Mouse (Mus musculus) limb, embryonic 10.5 days (tissue): ENCODE measurements around the gene Spata48. TPM values are rescaled to one million over a fixed set of nuclear protein-coding genes. Genes with fewer than 3 reads are reported as not detected.
A peak's percentile ranks its signal among the peaks of the same experiment; 100 is the strongest.

ENCODE experiments used
- DNase-seq: peaks from one replicate; pipeline ENCODE4 v3.0.0-alpha.2; 2017; ENCODE audit warnings: low spot score
- H3K27ac ChIP-seq: fragments of 300-500 bp; sonication (generic); 2 replicates; pipeline ENCODE4 v1.5.1; 2016; ENCODE audit warnings: mild to moderate bottlenecking
- H3K27me3 ChIP-seq: fragments of 300-500 bp; sonication (generic); 2 replicates; pipeline ENCODE4 v1.6.1; 2016; ENCODE audit warnings: low read depth, mild to moderate bottlenecking; ENCODE audit not compliant: poor library complexity, severe bottlenecking
- H3K36me3 ChIP-seq: fragments of 300-500 bp; sonication (generic); 2 replicates; pipeline ENCODE4 v1.6.1; 2016; ENCODE audit warnings: mild to moderate bottlenecking, moderate library complexity
- H3K4me1 ChIP-seq: fragments of 300-500 bp; sonication (generic); 2 replicates; pipeline ENCODE4 v1.6.1; 2016
- H3K4me3 ChIP-seq: fragments of 300-500 bp; sonication (generic); 2 replicates; pipeline ENCODE4 v1.5.1; 2016; ENCODE audit warnings: mild to moderate bottlenecking, moderate library complexity
- H3K9me3 ChIP-seq: fragments of 300-500 bp; sonication (generic); replicated peaks from 2 replicates; pipeline ENCODE4 v1.6.1; 2016; ENCODE audit warnings: mild to moderate bottlenecking
- WGBS: fragments of 180-500 bp; shearing (Covaris S2); methylation state at CpG from one replicate; pipeline ENCODE4 v1.1.7; 2016; 5-methylcytosine and 5-hydroxymethylcytosine counted together
- polyA plus RNA-seq: library from polyadenylated mRNA; unstranded; fragments of >200 nt; fragmentation: Nextera tagmentation; extraction: Ambion mirVana; gene quantifications from 2 replicates; pipeline ENCODE4 v1.2.1, GENCODE M21; 2016

Gene Spata48
- polyA plus RNA-seq, 1 experiment from 2014 or later, result 2.4 TPM

GRCm38 (mm10) chr11:11555563-11555962 lies 93.7 kb downstream of the Spata48 start:
- Histone ChIP-seq H3K27ac (no peak overlapping the region), H3K4me1 (no peaks in the 10 kb centered on the region), H3K9me3 (no peaks in the 10 kb centered on the region), H3K27me3 (no peaks in the 10 kb centered on the region), H3K4me3 (no peak overlapping the region), H3K36me3 (no peaks in the 10 kb centered on the region)
- WGBS, result 80% methylated on average over 8 of the region's 8 CpGs
- no peak for DNase-seq

GRCm38 (mm10) chr11:11556186-11556585 lies 94.3 kb downstream of the Spata48 start:
- no peak for DNase-seq
- no peaks in the 10 kb centered on the region for H3K27me3 ChIP-seq
- WGBS, result 93% methylated on average over 1 of the region's 1 CpGs
- H3K9me3 ChIP-seq, result no peaks in the 10 kb centered on the region
- no peak overlapping the region for H3K4me3 ChIP-seq
- no peaks in the 10 kb centered on the region for H3K36me3 ChIP-seq
- no peak overlapping the region for H3K27ac ChIP-seq
- no peaks in the 10 kb centered on the region for H3K4me1 ChIP-seq

- H3K9me3 ChIP-seq, result no peaks in the 10 kb centered on the region
- H3K4me3 ChIP-seq, result no peak overlapping the region
- 49% methylated on average over 11 of the region's 11 CpGs for WGBS
- no peaks in the 10 kb centered on the region for H3K36me3 ChIP-seq
- H3K27me3 ChIP-seq, result no peaks in the 10 kb centered on the region
- DNase-seq, result peak; percentile 63
- no peaks in the 10 kb centered on the region for H3K4me1 ChIP-seq
- H3K27ac ChIP-seq, result no peak overlapping the region
Observed at GRCm38 (mm10) chr11:11557173-11557967, 95.5 kb downstream of the Spata48 start.

- H3K36me3 ChIP-seq, result no peaks in the 10 kb centered on the region
- no peaks in the 10 kb centered on the region for H3K4me1 ChIP-seq
- H3K27me3 ChIP-seq, result no peaks in the 10 kb centered on the region
- WGBS, result 84% methylated on average over 3 of the region's 3 CpGs
- H3K9me3 ChIP-seq, result no peaks in the 10 kb centered on the region
- no peak for DNase-seq
- H3K4me3 ChIP-seq, result no peak overlapping the region
- no peak overlapping the region for H3K27ac ChIP-seq
Observed at GRCm38 (mm10) chr11:11558662-11559061, 96.8 kb downstream of the Spata48 start.

- Histone ChIP-seq H3K27ac (no peak overlapping the region), H3K4me1 (no peaks in the 10 kb centered on the region), H3K9me3 (no peaks in the 10 kb centered on the region), H3K27me3 (no peaks in the 10 kb centered on the region), H3K4me3 (no peak overlapping the region), H3K36me3 (no peaks in the 10 kb centered on the region)
- DNase-seq, result no peak
- 89% methylated on average over 7 of the region's 7 CpGs for WGBS
Observed at GRCm38 (mm10) chr11:11559099-11559686, 97.3 kb downstream of the Spata48 start.

GRCm38 (mm10) chr11:11561118-11561517 lies 99.2 kb downstream of the Spata48 start:
- Histone ChIP-seq H3K36me3 (no peaks in the 10 kb centered on the region), H3K9me3 (no peaks in the 10 kb centered on the region), H3K4me1 (no peaks in the 10 kb centered on the region), H3K27ac (no peak overlapping the region), H3K27me3 (no peaks in the 10 kb centered on the region), H3K4me3 (no peak overlapping the region)
- no peak for DNase-seq
- WGBS, result 93% methylated on average over 6 of the region's 6 CpGs

- no peaks in the 10 kb centered on the region for H3K36me3 ChIP-seq
- no peaks in the 10 kb centered on the region for H3K4me1 ChIP-seq
- WGBS, result 87% methylated on average over 7 of the region's 7 CpGs
- no peak for DNase-seq
- H3K27me3 ChIP-seq, result no peaks in the 10 kb centered on the region
- no peaks in the 10 kb centered on the region for H3K9me3 ChIP-seq
- no peak overlapping the region for H3K4me3 ChIP-seq
- no peak overlapping the region for H3K27ac ChIP-seq
Observed at GRCm38 (mm10) chr11:11564266-11565044, 102.6 kb downstream of the Spata48 start.

Other genes starting within 250 kb of the Spata48 start
- gene Zpbp, start 314 bp downstream of the Spata48 start, polyA plus RNA-seq, result 0.38 and 0.68 TPM in 2 replicates
- not detected in 2 replicates for gene 4930512M02Rik, start 165.7 kb downstream of the Spata48 start, polyA plus RNA-seq
- 2.2 and 3.2 TPM in 2 replicates for gene Ikzf1, start 222.9 kb downstream of the Spata48 start, polyA plus RNA-seq